Mouse (Mus musculus) hindbrain, embryonic 10.5 days (tissue): ENCODE results near the gene Ptgis. TPM values are rescaled to one million over a fixed set of nuclear protein-coding genes. Genes with fewer than 3 reads are reported as not detected.

Source experiments
- DNase-seq: peaks from one replicate; pipeline ENCODE4 v3.0.0-alpha.2; 2017; ENCODE audit warnings: low spot score
- H3K27ac ChIP-seq: fragments of 300-500 bp; sonication (generic); 2 replicates; pipeline ENCODE4 v1.5.1; 2016; ENCODE audit warnings: mild to moderate bottlenecking, moderate library complexity
- H3K27me3 ChIP-seq: fragments of 300-500 bp; sonication (generic); 2 replicates; pipeline ENCODE4 v1.6.1; 2016; ENCODE audit warnings: mild to moderate bottlenecking; ENCODE audit not compliant: poor library complexity, insufficient read depth, severe bottlenecking
- H3K36me3 ChIP-seq: fragments of 300-500 bp; sonication (generic); 2 replicates; pipeline ENCODE4 v1.6.1; 2016; ENCODE audit warnings: mild to moderate bottlenecking, moderate library complexity
- H3K4me1 ChIP-seq: fragments of 300-500 bp; sonication (generic); replicated peaks from 2 replicates; pipeline ENCODE4 v1.6.1; 2016; ENCODE audit warnings: mild to moderate bottlenecking
- H3K4me3 ChIP-seq: fragments of 300-500 bp; sonication (generic); 2 replicates; pipeline ENCODE4 v1.5.1; 2016; ENCODE audit warnings: mild to moderate bottlenecking, moderate library complexity
- H3K9me3 ChIP-seq: fragments of 300-500 bp; sonication (generic); 2 replicates; pipeline ENCODE4 v1.6.1; 2016; ENCODE audit warnings: mild to moderate bottlenecking, moderate library complexity
- WGBS: fragments of 180-500 bp; shearing (Covaris S2); methylation state at CpG from one replicate; pipeline ENCODE4 v1.1.7; 2016; 5-methylcytosine and 5-hydroxymethylcytosine counted together
- polyA plus RNA-seq: library from polyadenylated mRNA; unstranded; fragments of >200 nt; fragmentation: Nextera tagmentation; extraction: Ambion mirVana; gene quantifications from 2 replicates; pipeline ENCODE4 v1.2.1, GENCODE M21; 2016

Gene Ptgis
- polyA plus RNA-seq, result 10.8 and 10.9 TPM in 2 replicates

DNA sequence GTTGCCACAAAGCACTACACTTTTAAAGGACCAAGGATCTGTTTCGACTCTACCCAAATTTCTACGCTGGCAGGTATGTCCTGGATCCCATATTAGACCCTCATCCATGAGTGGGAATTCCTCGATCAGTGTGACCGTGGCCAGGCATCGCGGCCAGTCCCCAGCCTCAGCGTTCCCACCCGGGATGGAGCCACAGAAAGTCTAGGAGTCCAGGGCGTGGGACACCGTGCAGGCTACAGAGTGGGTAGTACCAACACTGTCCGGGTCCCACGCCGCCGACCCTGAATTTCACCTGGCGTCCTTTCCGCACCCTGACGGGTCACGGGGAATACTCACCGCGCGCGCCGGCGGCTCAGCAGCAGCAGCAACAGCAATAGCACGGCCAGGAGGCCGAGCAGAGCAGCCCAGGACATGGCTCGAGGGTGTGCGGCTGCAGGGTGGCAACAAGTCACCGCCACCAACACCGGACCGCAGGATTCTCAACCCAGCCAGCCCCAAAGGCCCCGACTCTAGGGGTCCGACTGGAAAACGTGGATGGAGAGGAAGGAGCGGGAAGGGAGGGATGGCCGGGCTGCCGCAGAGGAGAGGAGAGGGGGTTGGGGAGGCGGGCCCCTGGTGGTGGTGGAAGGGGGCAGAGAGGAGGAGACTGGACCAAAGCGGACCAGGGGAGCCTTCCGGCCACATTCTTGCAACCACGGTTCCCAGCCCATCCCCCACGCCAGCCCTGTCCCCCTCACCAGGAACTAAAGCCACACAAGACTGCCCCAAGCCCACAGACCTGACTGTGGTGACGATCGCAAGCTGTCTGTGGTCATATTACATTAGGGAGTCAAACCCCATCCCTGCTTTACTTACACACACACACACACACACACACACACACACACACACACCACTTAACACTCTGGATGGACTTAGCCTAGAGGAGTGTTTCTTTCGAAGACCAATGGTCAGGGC, at the start of gene Ptgis:
Ptgis (minus strand) TSS at position 597 of the 957 bp plus-strand sequence.
- Histone ChIP-seq H3K9me3 (0 out of 2 replicates have a peak, but pooled peaks cover 2% of the 10 kb centered on the region), H3K27me3 (peaks cover 20% of the 10 kb centered on the region), H3K36me3 (no peaks in the 10 kb centered on the region), H3K27ac (peak within 1 kb of the TSS; percentile 88), H3K4me1 (peaks cover 28% of the 10 kb centered on the region), H3K4me3 (peak within 1 kb of the TSS; percentile 70)
- DNase-seq, result peak; percentile 72
- WGBS, result 2% methylated on average over 45 of the region's 45 CpGs

DNA sequence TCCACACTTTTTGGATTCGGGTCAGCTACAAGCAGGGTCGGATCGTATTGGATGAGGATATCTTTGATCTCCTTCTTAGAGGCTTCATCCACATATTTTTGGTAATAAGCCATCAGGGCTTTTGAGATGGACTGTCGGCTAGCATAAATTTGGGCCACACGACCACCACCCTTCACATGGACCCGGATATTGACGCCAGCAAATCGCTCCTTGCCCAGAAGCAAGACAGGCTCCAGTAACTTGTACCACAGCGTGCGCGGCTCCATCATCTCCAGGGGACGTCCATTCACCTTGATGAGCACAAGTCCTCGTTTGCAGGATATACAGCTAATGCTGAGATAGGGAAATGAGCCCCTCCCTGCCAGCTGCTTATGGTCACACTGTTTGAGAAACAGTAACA, 41.1 kb upstream of the Ptgis start:
- H3K4me1 ChIP-seq, result peaks cover 12% of the 10 kb centered on the region; the same call in 1 of the 2 replicates
- WGBS, result 94% methylated on average over 13 of the region's 13 CpGs
- H3K4me3 ChIP-seq, result no peak overlapping the region
- no peaks in the 10 kb centered on the region for H3K9me3 ChIP-seq
- H3K27ac ChIP-seq, result no peak overlapping the region
- no peaks in the 10 kb centered on the region for H3K36me3 ChIP-seq
- no peaks in the 10 kb centered on the region; the same call in 1 of the 2 replicates for H3K27me3 ChIP-seq
- no peak for DNase-seq

DNA sequence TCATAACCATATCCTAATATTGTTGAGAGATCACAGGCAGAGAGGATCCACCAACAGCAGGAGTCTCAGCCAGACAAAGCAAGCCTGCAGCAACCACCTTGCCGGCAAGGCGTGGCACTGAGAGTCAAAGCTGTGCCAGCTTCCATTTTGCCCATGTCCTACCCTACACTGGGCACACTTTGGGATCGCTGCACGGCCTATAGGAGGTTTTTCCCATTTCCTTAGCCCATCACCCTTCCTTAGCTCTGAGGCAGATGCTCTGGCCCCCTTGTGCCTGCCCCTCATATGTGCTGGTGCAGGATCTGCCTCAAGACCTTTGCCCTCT, 40.5 kb upstream of the Ptgis start:
- no peaks in the 10 kb centered on the region for H3K9me3 ChIP-seq
- H3K4me1 ChIP-seq, result peaks cover 12% of the 10 kb centered on the region; the same call in 1 of the 2 replicates
- H3K4me3 ChIP-seq, result no peak overlapping the region
- no peak overlapping the region for H3K27ac ChIP-seq
- 85% methylated on average over 4 of the region's 4 CpGs for WGBS
- no peak for DNase-seq
- H3K36me3 ChIP-seq, result no peaks in the 10 kb centered on the region
- no peaks in the 10 kb centered on the region; the same call in 1 of the 2 replicates for H3K27me3 ChIP-seq

DNA sequence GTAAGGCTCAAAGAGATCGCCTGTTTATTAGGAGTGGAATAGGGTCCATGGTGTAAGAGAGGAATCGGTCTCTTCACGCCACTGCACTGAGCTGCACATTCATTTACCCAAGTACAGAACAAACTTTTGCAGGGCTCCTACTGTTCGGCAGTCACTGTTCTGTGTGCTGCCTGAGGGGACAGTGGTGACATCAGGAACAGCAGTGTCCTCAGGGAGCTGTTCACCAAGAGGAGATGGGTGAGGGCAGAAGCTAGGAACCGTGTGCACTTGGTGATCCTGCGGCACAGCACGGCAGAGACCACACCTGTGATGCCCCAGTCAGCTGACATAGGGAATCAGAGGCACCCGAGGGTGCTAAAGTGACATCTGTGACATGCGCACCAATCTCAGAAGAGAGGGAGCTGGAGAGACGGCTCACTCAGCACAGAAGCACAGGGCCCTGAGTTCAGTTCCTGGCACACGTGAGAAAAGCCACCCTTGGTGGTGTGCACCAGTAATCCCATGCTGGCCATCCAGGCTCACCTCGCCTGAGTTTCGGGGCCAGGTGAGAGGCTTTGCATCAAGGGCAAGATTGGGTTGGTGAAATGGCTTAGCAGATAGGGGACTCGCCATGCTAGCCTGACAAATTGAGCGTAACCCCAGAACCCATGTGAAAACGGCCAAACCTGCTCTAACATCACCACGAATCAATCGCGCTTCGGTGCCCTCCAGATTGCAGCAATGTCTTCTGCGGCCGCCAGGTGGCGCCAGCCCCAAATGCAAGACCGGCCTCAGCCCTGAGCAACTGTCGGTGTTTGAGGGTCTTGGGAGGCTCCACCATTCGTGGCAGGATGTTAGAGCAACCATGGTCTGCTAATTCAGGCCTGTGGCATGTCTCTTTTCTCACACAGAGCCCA, 39.9 kb upstream of the Ptgis start:
- Histone ChIP-seq H3K4me1 (peaks cover 12% of the 10 kb centered on the region; the same call in 1 of the 2 replicates), H3K27me3 (no peaks in the 10 kb centered on the region; the same call in 1 of the 2 replicates), H3K4me3 (no peak overlapping the region), H3K27ac (no peak overlapping the region), H3K9me3 (no peaks in the 10 kb centered on the region), H3K36me3 (no peaks in the 10 kb centered on the region)
- DNase-seq, result peak; percentile 86
- 48% methylated on average over 26 of the region's 26 CpGs for WGBS

DNA sequence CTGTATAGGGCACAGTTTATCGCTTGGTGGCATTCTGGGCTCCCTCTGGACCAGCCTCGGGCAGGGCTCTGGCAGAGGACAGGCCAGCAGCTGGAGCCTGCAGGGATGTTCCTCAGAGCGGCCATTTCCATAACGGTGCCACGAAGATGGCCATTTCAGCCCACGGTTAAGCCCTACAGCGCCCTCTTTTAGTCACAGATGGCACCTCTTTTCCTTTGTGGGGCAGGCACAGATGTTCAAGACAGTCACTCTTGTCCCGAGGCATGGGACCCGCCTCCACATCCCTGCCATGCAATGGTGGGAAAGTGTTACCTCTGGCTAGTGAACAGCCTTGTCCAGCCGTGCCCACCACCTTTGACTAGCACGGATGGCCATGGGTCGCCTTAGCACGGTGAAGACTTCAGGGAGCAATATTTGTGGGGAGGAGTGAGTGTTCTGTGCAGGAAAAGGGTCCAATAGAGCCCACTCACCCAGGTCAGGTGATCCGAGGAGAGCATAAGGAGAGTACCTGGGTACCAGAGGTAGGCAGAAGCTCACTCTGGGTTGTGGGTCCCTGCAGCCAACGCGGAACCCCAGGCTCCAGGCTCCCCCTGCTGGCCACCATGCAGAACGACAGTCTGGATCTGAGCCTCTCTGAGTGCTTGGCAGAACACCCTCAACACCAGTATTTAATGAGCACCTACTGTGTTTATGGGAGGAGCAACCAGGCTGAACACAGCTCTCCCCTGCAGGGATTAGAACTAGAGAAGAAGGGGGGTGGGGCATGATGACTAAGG, 38.5 kb upstream of the Ptgis start:
- no peak overlapping the region for H3K4me3 ChIP-seq
- WGBS, result 59% methylated on average over 17 of the region's 17 CpGs
- DNase-seq, result peak; percentile 66
- no peaks in the 10 kb centered on the region for H3K36me3 ChIP-seq
- H3K9me3 ChIP-seq, result no peaks in the 10 kb centered on the region
- H3K27me3 ChIP-seq, result no peaks in the 10 kb centered on the region; the same call in 1 of the 2 replicates
- H3K4me1 ChIP-seq, result peaks cover 15% of the 10 kb centered on the region; the same call in 1 of the 2 replicates
- no peak overlapping the region for H3K27ac ChIP-seq

DNA sequence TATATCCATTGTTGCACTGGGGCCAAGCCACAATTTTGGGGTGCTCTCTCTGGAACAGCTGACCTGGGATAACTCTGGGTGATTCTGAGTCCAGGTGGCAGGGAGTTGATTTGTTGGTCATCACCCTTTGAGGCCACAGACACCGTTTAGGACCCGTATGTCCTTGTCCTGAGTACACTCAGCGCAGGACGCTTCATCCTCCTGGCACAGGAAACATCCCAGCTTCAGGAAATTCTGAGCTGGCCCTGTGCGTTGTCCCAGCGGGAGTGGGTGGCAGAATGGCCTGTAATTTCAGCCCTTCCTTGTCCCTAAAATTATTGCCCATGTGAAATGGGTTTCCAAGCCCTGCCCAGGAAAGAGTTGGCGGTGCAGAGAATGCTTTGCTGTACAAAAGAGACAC, 37.6 kb upstream of the Ptgis start:
- no peaks in the 10 kb centered on the region for H3K9me3 ChIP-seq
- no peak overlapping the region for H3K27ac ChIP-seq
- WGBS, result 86% methylated on average over 7 of the region's 7 CpGs
- no peak overlapping the region for H3K4me3 ChIP-seq
- no peak for DNase-seq
- H3K27me3 ChIP-seq, result no peaks in the 10 kb centered on the region; the same call in 1 of the 2 replicates
- H3K36me3 ChIP-seq, result no peaks in the 10 kb centered on the region
- peaks cover 15% of the 10 kb centered on the region; the same call in 1 of the 2 replicates for H3K4me1 ChIP-seq

DNA sequence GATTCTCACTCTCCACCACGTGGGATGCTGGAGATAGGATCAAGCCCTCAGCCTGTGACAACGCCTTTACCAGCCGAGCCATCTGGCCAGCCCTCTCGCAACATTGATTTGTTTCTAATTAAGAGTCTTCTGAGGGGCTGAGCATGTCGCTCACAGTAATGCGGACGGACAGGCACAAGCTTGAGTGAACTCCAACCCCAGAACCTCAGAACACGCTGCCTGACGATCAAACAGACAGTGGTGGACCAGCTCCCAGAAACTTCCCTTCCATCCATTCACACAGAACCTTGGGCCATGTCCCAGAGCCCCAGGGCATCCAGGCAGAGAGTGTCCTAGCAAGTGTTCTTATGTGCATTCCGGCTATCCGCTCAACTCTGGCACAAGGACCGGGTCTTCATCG, 36.6 kb upstream of the Ptgis start:
- H3K4me3 ChIP-seq, result no peak overlapping the region
- 78% methylated on average over 13 of the region's 13 CpGs for WGBS
- no peak overlapping the region for H3K27ac ChIP-seq
- peaks cover 15% of the 10 kb centered on the region; the same call in 1 of the 2 replicates for H3K4me1 ChIP-seq
- H3K9me3 ChIP-seq, result no peaks in the 10 kb centered on the region
- no peaks in the 10 kb centered on the region for H3K36me3 ChIP-seq
- peak; percentile 38 for DNase-seq
- no peaks in the 10 kb centered on the region; the same call in 1 of the 2 replicates for H3K27me3 ChIP-seq

DNA sequence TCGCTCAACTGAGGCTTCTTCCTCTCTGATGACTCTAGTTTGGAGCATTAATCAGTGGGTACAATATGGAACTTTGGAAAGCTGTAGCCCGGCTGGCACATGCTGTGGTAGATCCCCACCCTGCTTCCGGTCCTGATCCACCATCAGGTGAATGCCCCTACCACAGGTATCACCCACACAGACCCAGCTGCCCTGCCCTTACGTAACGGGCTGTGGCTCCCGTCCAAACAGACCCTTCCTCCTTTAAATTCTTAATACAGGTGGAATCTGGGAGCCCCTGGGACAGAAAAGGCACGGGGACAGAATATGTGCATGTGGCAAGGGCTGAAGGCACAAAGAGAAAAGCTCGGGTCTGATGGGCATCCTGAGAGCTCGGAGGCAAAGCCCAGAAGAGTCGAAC, 35.5 kb upstream of the Ptgis start:
- peaks cover 13% of the 10 kb centered on the region; the same call in 1 of the 2 replicates for H3K4me1 ChIP-seq
- no peak for DNase-seq
- no peaks in the 10 kb centered on the region; the same call in 1 of the 2 replicates for H3K27me3 ChIP-seq
- H3K4me3 ChIP-seq, result no peak overlapping the region
- H3K36me3 ChIP-seq, result no peaks in the 10 kb centered on the region
- no peaks in the 10 kb centered on the region for H3K9me3 ChIP-seq
- H3K27ac ChIP-seq, result no peak overlapping the region
- WGBS, result 89% methylated on average over 10 of the region's 10 CpGs

DNA sequence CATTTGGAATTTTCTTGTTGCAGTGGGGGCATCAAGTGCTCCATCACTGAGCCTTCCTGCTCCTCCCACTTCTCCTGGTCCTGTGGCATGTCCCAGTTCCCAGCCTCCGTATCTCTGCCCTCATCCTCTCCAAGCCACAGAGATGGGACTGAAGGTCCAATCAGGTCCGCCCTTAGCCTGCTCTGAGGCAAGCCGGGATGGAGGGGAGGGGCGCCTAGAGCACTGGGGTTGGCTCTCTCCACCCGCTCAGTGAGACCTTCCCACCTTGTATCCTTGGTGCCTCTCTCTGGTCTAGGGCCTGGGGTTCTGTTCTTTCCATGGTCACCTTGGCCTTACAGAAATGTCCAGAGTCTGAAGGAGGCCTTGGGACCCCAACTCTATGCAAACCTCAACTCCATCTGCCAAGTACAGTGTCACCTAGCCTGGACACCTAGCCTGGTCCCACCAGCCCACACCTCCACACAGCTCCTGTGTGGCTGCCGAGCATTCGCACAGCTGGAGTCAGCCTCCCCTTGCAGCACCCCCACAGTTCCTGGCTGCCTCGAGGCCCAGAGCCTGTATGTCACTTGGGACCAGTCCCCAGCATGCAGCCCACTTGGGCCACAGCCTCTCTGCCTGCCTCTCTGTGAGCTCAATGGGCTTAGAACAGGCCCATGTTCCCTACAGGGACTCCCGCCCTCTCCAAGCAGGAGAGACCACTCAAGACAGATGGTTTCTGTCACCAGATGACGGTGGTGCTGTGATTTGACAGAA, 34.5 kb upstream of the Ptgis start:
- Histone ChIP-seq H3K27me3 (no peaks in the 10 kb centered on the region), H3K9me3 (no peaks in the 10 kb centered on the region), H3K27ac (no peak overlapping the region), H3K4me1 (0 out of 2 replicates have a peak, but pooled peaks cover 12% of the 10 kb centered on the region), H3K36me3 (no peaks in the 10 kb centered on the region), H3K4me3 (no peak overlapping the region)
- 57% methylated on average over 10 of the region's 10 CpGs for WGBS
- DNase-seq, result no peak

DNA sequence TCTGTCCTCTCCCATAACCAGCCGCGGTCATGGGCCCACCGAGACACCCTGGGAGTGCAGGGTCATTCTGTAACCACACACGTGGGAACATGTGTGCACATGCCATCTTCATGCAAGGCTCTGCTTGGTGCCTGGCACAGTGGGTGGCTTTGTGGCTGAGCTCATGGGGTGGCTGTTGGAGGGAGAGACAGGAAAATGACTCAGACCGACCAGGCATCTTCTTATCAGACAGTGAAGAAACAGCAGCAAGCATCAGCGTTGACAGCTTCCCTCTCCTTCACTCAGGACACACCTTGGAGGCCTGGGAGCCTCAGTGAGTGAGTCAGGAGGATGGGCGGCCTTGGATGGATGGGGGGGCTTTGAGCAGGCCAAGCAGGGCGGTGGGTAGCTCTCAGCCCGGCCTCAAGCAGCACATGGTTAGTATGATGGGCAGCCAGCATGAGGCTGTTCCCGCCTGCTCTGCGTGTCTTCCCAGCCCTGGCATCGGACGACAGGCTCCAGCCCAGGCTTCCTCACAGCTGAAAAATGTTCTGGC, 32.9 kb upstream of the Ptgis start:
- no peaks in the 10 kb centered on the region for H3K27me3 ChIP-seq
- no peaks in the 10 kb centered on the region for H3K36me3 ChIP-seq
- H3K4me3 ChIP-seq, result no peak overlapping the region
- no peaks in the 10 kb centered on the region for H3K9me3 ChIP-seq
- WGBS, result 83% methylated on average over 13 of the region's 13 CpGs
- no peak for DNase-seq
- no peak overlapping the region for H3K27ac ChIP-seq
- H3K4me1 ChIP-seq, result 0 out of 2 replicates have a peak, but pooled peaks cover 8% of the 10 kb centered on the region

DNA sequence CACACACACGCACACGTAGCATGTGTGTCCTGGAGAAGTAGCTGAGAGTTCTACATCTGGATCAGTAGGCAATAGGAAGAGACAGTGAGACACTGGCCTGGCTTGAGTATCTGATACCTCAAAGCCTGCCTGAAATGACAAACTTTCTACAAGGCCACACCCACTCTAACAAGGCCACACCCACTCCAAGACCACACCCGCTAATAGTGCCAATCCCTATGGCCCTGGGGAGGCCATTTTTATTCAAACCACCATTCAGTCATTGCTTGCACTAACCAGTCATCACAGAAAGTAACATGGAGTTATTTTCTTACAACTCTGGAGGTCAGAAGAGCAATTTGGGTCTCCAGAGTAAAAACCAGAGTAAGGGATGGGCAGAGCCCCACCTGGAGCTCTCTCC, 32.3 kb upstream of the Ptgis start:
- no peaks in the 10 kb centered on the region for H3K27me3 ChIP-seq
- 83% methylated on average over 3 of the region's 3 CpGs for WGBS
- no peaks in the 10 kb centered on the region for H3K9me3 ChIP-seq
- H3K27ac ChIP-seq, result no peak overlapping the region
- no peak for DNase-seq
- H3K4me1 ChIP-seq, result 0 out of 2 replicates have a peak, but pooled peaks cover 5% of the 10 kb centered on the region
- no peaks in the 10 kb centered on the region for H3K36me3 ChIP-seq
- H3K4me3 ChIP-seq, result no peak overlapping the region
